Mouse (Mus musculus): ENCODE measurements around the gene Ibsp.

The Ibsp gene

GRCm38 (mm10) chr5:104298994-104299393, at the start of gene Ibsp:
Gene Ibsp, plus strand, starts transcription at chr5:104299171.
- DNase-seq: no peak

DNA sequence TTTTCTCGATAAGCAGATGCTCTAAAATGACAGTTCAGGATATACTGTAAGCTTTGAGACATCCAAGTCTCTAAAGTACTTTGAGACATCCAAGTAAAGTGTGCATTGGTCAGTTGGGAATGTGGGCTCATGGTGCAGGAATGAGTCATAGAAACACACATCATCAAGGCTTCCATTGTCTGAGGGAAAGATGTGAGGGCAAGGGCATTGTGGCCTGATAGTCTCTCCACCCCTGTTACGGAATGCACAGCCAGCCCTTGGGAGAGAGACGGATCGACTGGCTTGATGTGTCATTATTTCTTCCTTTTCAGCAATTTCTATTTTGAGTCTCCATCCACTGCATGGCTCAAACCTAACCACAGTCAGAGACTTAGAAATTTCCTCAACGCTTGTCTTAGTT, 47.2 kb upstream of the Ibsp start:
- DNase-seq: no peak

DNA sequence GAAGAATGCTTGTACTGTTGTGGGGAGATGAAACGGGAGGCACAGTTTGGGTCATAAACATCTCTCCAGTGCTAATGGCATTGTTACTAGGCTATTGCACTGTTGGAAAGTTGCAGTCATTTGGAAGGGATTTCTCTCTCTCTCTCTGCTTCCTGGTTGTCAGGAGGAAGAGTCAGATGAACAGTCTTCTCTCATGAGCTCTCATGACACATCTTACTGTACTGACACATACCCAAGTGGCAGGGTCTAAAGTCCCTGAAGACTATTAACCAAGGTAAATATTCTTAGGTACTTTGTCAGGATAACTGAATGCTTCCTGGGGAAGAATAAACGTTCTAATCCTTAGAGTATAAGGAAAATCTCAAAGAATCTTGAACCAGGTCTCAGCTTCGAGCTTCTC, 42.4 kb upstream of the Ibsp start:
- DNase-seq: no peak

DNA sequence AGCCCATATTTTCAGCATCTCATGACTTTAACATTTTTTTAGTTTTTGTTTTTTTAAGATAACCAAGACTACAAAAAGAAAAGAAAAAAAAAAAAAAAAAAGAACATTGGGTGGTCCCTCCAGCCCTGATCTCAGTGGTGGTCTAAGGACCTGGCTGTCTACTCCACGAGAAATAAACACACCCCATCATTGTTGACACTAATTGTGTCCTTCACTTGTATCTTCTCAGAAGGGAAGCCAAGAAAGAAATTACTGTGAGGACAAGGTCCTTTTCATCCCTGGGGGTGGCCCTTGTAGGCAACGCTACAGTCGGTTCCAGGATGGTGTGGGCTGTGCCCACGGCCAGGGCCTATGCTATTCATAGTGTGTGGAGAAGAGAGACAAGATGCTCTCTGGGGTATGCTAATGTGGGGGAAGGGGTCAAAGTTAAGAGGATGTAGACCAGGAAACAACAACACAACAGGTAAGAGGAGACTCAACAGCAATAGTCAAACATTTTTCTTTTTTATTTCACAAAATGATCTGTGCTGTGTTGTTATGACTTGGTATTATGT, 37.0 kb upstream of the Ibsp start:
- no peak for DNase-seq

GRCm38 (mm10) chr5:104263014-104263776, 35.8 kb upstream of the Ibsp start:
- no peak for DNase-seq

- DNase-seq: no peak
Measured at GRCm38 (mm10) chr5:104294201-104294600, 4.8 kb upstream of the Ibsp start.

- DNase-seq: no peak
Measured at GRCm38 (mm10) chr5:104314073-104314472, 15.1 kb downstream of the Ibsp start.

- no peak for DNase-seq
Measured at GRCm38 (mm10) chr5:104325029-104325428, 26.1 kb downstream of the Ibsp start, which contains the start of gene Mepe. Gene Mepe, plus strand, starts transcription at chr5:104325329.

DNA sequence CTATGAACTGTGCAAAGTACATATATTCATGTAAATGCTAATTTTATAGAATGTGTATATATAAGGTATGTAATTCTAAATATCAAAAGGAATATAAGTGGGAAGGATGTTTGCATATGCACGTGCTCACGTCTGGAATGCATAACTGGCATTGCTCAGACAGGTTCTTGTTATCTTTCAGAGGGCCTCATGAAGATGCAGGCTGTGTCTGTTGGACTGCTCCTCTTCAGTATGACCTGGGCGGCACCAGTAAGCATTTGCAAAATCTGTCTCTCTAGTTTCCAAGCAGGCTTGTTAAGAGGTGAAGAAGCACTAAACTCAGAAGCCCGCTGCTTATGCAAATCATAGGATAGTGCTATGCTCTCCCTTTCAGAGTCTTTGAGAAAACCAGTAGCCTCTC, 27.9 kb downstream of the Ibsp start:
- DNase-seq: no peak

GRCm38 (mm10) chr5:104327389-104327788, 28.4 kb downstream of the Ibsp start:
- no peak for DNase-seq

DNA sequence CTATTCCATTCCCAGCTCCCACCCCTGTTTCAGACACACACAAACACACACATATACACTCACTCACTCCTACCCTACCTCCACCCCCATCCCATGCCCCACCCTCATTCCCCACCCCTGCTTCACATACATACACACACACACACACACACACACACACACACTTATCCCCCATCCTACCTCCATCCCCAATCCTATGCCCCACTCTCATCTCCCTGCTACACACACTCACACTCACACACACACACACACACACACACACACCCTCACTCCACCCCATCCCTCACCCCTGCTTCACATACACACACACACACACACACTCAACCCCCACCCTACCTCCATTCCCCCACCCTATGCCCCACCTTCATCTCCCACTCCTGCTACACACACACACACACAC, 28.9 kb downstream of the Ibsp start:
- no peak for DNase-seq

DNA sequence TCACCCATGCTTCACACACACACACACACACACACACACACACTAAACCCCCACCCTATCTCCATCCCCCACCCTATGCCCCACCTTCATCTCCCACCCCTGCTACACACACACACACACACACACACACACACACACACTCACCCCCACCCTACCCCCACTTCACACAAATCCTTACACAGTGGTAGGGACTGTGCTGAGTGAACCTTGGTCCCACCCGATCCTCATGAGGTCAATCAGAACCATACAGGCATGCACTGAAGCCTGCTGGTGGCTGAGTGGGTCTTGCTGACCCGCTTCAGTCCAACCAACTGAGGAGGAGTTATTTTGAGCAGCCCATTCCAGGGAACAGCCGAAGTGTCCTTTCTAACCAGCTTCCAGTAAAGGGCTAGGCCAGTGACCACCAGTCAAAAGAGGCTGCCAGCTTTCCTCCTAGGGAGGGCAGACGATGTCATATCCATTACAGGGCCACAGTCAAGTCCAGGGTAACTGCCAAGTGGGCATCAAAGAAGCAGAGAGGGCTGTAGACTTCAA, 29.4 kb downstream of the Ibsp start:
- DNase-seq: no peak

DNA sequence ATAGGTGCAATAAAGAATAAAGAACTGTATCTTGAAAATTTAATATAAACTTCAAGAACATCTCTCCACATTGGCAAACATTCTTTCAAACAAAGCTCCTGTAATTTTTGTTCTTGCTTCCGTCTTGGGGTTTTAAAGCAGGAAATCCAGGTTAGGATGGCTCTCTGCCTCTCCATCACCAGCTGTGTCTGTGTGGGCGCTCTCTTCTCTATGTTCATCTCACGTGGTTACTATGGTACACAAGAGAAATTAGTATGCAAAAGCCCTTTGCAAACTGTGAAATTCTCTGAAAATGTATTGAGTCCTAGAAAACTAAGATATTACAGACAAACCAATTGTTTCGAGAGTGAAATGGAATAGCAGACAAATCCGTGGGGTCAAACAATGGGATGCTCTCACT, 30.4 kb downstream of the Ibsp start:
- DNase-seq: no peak

DNA sequence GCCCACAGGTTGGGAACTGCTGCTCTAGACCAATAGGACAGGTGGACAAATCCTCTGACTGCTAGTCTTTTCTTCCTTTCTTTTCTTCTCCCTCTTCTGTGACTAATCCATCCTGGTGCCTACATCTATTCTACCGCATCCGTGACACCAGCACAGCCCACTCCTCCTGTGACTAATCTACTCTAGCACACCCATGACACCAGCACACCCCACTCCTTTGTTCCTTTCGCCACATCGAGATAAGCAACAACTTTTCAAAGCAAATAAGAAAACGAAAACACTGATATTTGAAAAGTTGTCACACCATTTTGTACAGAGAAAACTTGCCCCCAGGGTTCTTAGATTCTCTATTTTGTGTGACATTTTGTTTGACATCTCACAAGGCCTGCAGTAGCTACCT, 31.1 kb downstream of the Ibsp start:
- no peak for DNase-seq

DNA sequence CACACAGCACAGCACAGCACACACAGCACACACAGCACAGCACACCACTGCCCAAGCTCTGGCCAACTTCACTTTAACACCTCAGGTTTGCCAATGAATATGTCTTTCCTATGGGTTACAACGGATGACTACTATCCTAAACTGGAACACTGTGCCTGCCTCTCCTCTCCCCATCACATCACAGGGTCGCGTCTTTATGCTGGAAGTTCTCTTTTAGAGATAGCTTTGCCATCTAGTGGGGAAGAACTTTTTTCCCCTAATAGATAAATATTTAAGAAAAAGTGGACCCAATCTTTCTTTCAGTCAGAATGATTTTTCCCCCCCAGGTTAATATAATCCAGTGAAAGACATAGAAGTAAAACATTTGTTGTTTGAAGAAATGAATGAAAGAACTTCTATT, 33.3 kb downstream of the Ibsp start:
- no peak for DNase-seq

DNA sequence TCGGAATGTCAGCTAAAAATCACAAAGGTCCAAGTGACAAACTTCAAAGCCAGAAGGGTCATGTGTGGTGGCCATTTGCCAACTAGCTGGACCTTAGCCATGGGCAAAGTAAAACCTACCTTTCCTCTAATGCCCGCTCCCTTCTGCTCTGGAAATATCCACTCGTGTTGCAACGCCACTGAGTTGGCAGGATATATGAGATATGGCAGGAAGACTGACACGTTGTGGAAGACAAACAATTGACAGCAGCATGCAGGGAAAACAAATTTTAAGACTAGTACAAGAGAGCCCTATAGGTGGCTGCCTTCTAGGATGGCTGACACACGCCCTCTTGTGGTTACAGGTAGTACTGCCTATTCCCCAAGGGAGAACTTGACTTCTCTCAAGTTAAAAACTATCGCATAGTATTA, 34.3 kb downstream of the Ibsp start:
- DNase-seq: no peak

- no peak for DNase-seq
Measured at GRCm38 (mm10) chr5:104333643-104334042, 34.7 kb downstream of the Ibsp start.

DNA sequence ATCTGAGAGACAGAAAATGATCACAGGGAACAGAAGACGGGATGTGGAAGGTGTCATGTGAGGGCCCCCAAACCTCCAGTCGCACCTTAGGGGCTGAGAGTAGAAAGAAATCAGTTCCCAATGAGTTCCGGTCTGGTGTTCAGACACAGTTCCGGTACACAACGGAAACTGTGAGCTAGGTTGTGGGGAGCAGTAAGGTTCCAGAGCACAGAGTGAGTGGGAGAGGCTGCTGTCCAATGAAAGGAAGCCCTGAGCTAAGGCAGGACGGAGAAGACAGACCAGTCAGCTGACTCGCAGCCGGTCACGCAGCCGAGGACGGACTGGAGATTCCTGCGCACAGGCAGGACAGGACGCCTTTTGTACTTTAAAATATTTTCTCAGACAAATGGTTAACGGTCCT, 35.5 kb downstream of the Ibsp start:
- no peak for DNase-seq

DNA sequence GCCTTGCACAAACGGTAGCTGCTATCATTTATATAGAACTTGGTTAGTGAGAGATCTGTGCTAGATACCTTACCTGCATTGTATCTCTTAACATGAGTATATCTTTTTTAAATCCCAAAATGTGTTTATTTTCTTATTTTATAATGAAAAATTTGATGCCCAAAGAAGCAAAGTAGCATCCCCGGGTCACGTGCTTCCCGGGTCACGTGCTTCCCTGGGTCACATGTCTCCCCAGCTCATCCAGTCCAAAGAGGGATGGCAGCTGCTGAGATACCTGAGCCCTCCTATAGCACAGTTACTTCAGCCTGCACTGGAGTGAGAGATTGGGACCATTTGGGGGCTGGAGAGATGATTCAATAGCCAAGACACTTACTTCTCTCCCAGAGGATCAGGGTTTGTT, 37.0 kb downstream of the Ibsp start:
- DNase-seq: no peak

DNA sequence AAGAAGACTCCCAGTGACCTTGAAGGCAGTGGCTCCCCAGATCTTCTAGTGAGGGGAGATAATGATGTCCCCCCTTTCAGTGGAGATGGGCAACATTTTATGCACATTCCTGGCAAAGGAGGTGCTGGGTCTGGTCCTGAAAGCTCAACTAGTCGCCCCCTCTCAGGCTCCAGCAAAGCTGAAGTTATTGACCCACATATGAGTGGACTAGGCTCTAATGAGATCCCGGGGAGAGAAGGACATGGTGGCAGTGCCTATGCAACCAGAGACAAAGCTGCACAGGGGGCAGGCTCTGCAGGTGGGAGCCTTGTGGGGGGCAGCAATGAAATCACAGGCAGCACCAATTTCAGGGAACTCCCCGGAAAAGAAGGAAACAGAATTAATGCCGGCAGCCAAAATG, 38.5 kb downstream of the Ibsp start:
- DNase-seq: no peak

GRCm38 (mm10) chr5:104339009-104339408, 40.0 kb downstream of the Ibsp start:
- DNase-seq: no peak

GRCm38 (mm10) chr5:104339706-104340512, 40.9 kb downstream of the Ibsp start:
- no peak for DNase-seq

- no peak for DNase-seq
Measured at GRCm38 (mm10) chr5:104340513-104340829, 41.5 kb downstream of the Ibsp start.

DNA sequence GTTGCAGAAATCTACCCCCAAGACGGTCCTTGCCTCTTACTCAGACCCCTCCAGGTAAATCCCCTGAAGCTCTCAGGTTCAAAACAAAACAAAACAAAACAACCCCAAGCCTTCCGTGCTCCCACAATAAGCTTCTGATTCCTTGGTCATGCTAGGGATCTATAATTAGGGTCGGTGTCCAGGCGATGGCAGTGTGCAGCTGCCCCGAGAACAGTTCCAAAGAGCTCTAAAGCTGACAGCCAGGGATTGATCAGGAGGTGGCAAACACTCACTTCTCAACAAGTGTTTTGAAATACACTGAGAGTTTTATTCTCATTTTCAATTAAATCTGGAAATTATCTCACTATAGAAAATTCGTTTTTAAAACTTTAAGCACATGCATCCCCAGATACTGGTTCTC, 43.9 kb downstream of the Ibsp start:
- no peak for DNase-seq
